Mouse (Mus musculus) G1E (cell line): ENCODE results near the gene Mllt3. TPM values are rescaled to one million over a fixed set of nuclear protein-coding genes. Genes with fewer than 3 reads are reported as not detected.

Source experiments
- ATAC-seq: 2 replicates; pipeline ENCODE4 v1.8.0; 2016; ENCODE audit warnings: mild to moderate bottlenecking; ENCODE audit not compliant: insufficient number of reproducible peaks, poor library complexity, low FRiP score, severe bottlenecking; ENCODE audit errors: extremely low read depth
- DNase-seq: peaks from one replicate; pipeline ENCODE4 v3.0.0; 2012; ENCODE audit warnings: low spot score
- H3K27me3 ChIP-seq: 2 replicates; pipeline ENCODE4 v1.6.1; 2012; ENCODE audit warnings: mild to moderate bottlenecking, low read length, inconsistent platforms; ENCODE audit not compliant: insufficient read depth
- H3K36me3 ChIP-seq: replicated peaks from 2 replicates; pipeline ENCODE3; 2012; ENCODE audit warnings: mild to moderate bottlenecking, inconsistent platforms
- H3K4me1 ChIP-seq: 2 replicates; pipeline ENCODE4 v1.6.1; 2012; ENCODE audit warnings: low read depth, low read length, inconsistent platforms, mixed read lengths; ENCODE audit not compliant: insufficient read depth
- H3K4me3 ChIP-seq: 2 replicates; pipeline ENCODE4 v1.5.1; 2012; ENCODE audit warnings: low read depth, mild to moderate bottlenecking, inconsistent platforms, low read length, moderate library complexity, mixed read lengths
- H3K9me3 ChIP-seq: replicated peaks from 2 replicates; pipeline ENCODE4 v1.6.1; 2012; ENCODE audit warnings: inconsistent platforms
- CTCF ChIP-seq: IDR thresholded peaks from 2 replicates; pipeline ENCODE4 v1.5.1; 2012; ENCODE audit warnings: low read depth, low read length, inconsistent platforms, mixed read lengths
- GATA1 ChIP-seq: IDR thresholded peaks from 2 replicates; pipeline ENCODE4 v1.6.1; 2012; ENCODE audit warnings: borderline replicate concordance, low read length, inconsistent platforms, mixed read lengths
- GATA2 ChIP-seq: IDR thresholded peaks from 2 replicates; pipeline ENCODE4 v1.6.1; 2012; ENCODE audit warnings: low read depth, low read length, inconsistent platforms, borderline replicate concordance
- POLR2AphosphoS5 ChIP-seq: IDR thresholded peaks from 2 replicates; pipeline ENCODE4 v1.6.1; 2012; ENCODE audit warnings: low read depth, low read length, inconsistent platforms; ENCODE audit not compliant: insufficient replicate concordance
- TAL1 ChIP-seq: conservative IDR thresholded peaks from 2 replicates; pipeline ENCODE4 v1.6.1; 2012; ENCODE audit warnings: low read depth, low read length, inconsistent platforms, mixed read lengths
- polyA plus RNA-seq: library from polyadenylated mRNA; stranded (reverse); fragments of >175 nt; gene quantifications from 2 replicates; pipeline ENCODE4 v1.2.3, GENCODE M21; 2012
- total RNA-seq, 2 experiments: library from RNA; stranded (forward) in 1 of 2; stranded (reverse) in 1 of 2; fragments of 200-1000 nt in 1 of 2; fragments of >200 nt in 1 of 2; fragmentation: Nextera tagmentation in 1 of 2; gene quantifications; 2 replicates each; pipeline ENCODE4 v1.2.3; 2014 to 2017

The Mllt3 gene
- total and polyA plus RNA-seq, 3 experiments: 10.6 to 123 (median 97.8) TPM

GRCm38 (mm10) chr4:87795261-87795660 is 237.9 kb downstream of the Mllt3 start:
- no peak overlapping the region for H3K4me3 ChIP-seq
- ATAC-seq (no peak), DNase-seq (no peak)
- TF ChIP-seq CTCF (0 out of 2 replicates have a peak, but pooled peaks have one; percentile 3), POLR2AphosphoS5 (no peak)
- no peaks in the 10 kb centered on the region for H3K9me3 ChIP-seq
- peaks cover 14% of the 10 kb centered on the region; the same call in 1 of the 2 replicates for H3K4me1 ChIP-seq
- H3K27me3 ChIP-seq: no peaks in the 10 kb centered on the region
- peaks cover 41% of the 10 kb centered on the region for H3K36me3 ChIP-seq

DNA sequence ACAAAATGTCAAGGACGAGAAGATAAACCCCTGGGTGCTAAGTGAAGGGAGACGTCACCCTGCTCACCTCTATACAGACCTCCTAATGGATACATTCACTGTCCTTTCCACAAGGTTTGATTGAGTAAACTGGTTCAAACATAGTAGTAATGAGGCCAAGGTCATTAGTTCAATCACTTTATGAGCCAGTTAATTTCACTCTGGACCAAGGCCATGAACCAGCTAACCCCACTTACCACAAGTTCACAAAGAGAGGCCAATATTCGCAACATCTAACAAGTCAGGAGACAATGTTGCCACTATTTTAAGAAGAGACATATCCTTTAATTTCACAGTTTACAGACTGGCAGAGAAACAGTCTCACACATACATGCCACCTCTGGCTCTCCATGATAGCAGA is 238.9 kb downstream of the Mllt3 start:
- no peaks in the 10 kb centered on the region for H3K27me3 ChIP-seq
- H3K4me3 ChIP-seq: no peak overlapping the region
- peaks cover 49% of the 10 kb centered on the region for H3K36me3 ChIP-seq
- DNase-seq (no peak), ATAC-seq (no peak)
- H3K9me3 ChIP-seq: no peaks in the 10 kb centered on the region
- H3K4me1 ChIP-seq: peaks cover 6% of the 10 kb centered on the region; the same call in 1 of the 2 replicates
- TF ChIP-seq GATA1: no peak
- no peak for TF ChIP-seq GATA2
- no peak for TF ChIP-seq CTCF
- no peak for TF ChIP-seq POLR2AphosphoS5
- TF ChIP-seq TAL1: no peak

DNA sequence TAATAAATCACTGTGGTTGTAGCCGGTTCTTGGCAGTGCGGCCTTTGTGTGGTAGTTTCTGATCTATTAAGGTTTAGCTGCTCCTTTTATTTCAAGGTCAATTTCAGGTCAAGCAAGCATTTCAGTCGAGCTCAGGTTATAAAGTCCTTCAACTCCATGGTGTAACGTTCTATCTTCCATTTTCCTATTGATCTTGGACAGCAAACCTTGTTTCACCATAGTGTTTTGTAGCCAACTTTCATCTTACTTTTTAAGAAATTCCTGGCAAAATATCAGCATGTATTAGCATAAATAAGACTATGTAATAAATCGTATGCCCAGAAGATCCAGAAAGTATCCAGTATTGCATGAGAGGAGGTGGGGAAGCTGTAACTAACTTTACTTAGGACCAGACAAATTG is 240.7 kb downstream of the Mllt3 start:
- TF ChIP-seq GATA2 (no peak), TAL1 (no peak), GATA1 (no peak), POLR2AphosphoS5 (no peak), CTCF (no peak)
- Histone ChIP-seq H3K27me3 (no peaks in the 10 kb centered on the region), H3K36me3 (peaks cover 62% of the 10 kb centered on the region)

GRCm38 (mm10) chr4:87789446-87789845 is 243.7 kb downstream of the Mllt3 start:
- Histone ChIP-seq H3K4me1 (no peaks in the 10 kb centered on the region; the same call in 1 of the 2 replicates), H3K4me3 (no peak overlapping the region), H3K9me3 (no peaks in the 10 kb centered on the region), H3K36me3 (peaks cover 67% of the 10 kb centered on the region), H3K27me3 (no peaks in the 10 kb centered on the region)
- no peak for TF ChIP-seq GATA2
- no peak for TF ChIP-seq CTCF
- no peak for TF ChIP-seq POLR2AphosphoS5
- TF ChIP-seq TAL1: no peak
- TF ChIP-seq GATA1: no peak
- no peak for ATAC-seq
- DNase-seq: no peak

More for the DNA sequence above, 240.7 kb downstream of the Mllt3 start:
- DNase-seq: no peak
- H3K4me1 ChIP-seq: peaks cover 6% of the 10 kb centered on the region; the same call in 1 of the 2 replicates
- H3K9me3 ChIP-seq: no peaks in the 10 kb centered on the region
- no peak overlapping the region for H3K4me3 ChIP-seq
- ATAC-seq: no peak

DNA sequence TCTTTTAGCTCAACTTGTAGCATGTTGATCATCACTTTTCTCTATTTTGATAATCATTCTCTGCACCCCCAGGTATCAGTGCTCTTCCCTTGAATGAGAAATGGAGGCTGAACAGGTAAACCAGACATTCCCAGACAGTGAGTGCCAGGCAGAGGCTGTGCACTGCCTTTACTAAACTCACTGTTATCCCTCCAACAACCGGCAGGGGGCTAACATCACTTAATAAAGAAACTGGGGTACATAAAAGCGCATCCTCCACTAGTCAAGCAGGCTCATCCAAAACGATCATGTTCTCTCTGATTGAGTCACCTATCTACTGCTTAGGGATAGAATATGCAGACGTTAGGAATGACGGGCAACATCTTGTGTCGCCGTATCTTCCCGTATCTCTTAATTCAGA is 244.5 kb downstream of the Mllt3 start:
- DNase-seq (peak; percentile 15), ATAC-seq (peak; percentile 54)
- H3K4me1 ChIP-seq: no peaks in the 10 kb centered on the region; the same call in 1 of the 2 replicates
- no peak overlapping the region for H3K4me3 ChIP-seq
- TF ChIP-seq POLR2AphosphoS5 (no peak), CTCF (peak; percentile 62)
- H3K9me3 ChIP-seq: no peaks in the 10 kb centered on the region
- no peaks in the 10 kb centered on the region for H3K27me3 ChIP-seq
- peaks cover 68% of the 10 kb centered on the region for H3K36me3 ChIP-seq

DNA sequence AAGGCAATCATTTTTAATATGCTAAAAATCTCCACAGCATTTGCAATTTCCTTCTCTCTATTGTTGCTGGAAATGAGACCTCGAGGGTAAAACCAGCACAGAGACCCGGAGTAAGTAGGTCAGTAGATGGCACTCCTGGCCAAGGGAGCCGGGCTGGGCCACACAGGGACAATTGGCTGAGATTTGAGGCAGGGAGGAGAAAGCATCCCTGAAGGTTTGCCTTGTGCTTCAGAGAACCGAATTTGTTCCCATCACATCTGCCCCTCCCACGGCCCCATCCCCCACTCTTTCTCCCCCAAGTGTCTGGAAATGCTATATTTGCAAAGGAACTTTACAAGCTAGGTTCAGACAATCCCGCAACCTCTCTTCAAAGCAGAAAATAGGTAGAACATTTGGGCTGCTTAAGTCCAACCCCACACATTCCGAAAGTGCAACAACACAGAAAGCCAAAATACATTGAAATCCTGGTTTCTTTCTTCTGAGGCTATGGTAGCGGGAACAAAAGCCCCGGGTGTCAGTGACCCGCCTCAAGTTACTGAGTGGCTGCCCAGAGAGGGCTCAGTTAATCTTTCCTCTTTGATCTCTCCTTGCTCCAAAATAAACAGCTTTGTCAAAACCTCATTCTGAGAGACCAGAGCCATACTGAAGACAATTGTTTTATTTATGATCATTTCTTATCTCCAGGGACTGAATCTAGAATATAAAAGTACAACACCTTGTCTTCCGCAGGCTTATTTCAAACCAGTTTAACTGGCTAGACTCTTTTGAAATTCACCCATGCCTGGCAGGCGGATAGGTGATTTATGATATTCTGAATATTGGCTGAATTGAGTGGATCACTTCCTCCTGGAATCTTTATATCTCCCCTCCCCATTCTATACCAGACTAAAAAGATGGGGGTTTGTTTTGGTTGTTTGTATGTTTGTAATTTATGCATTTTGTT is 247.8 kb downstream of the Mllt3 start:
- DNase-seq: no peak
- Histone ChIP-seq H3K9me3 (no peaks in the 10 kb centered on the region), H3K27me3 (no peaks in the 10 kb centered on the region), H3K4me1 (peaks cover 6% of the 10 kb centered on the region), H3K4me3 (no peak overlapping the region), H3K36me3 (peaks cover 66% of the 10 kb centered on the region)
- TF ChIP-seq GATA1: no peak
- no peak for TF ChIP-seq POLR2AphosphoS5
- no peak for TF ChIP-seq GATA2
- no peak for TF ChIP-seq TAL1
- no peak for TF ChIP-seq CTCF
- ATAC-seq: no peak

DNA sequence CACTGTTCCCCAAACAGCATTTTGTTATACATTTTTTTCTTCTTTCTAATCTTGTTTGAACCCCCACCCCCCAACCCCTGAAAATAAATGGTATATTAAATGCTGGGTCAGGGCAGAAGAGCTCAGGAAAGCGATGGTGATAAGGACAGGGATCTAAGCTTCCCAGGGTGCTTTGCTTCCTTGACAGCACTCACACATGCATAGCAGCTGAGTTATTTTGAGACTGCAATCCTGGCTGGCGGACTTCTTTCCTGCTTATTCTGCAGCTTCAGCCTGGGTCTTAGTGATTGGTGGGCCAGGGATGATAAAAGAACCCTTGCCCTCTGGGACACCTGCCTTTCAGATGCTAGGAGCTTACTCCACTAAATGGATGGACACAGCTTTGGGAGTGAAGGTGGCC is 249.4 kb downstream of the Mllt3 start:
- no peak for TF ChIP-seq POLR2AphosphoS5
- TF ChIP-seq TAL1: no peak
- no peak for TF ChIP-seq GATA2
- TF ChIP-seq CTCF: no peak
- TF ChIP-seq GATA1: no peak
- Histone ChIP-seq H3K9me3 (no peaks in the 10 kb centered on the region), H3K4me3 (no peak overlapping the region), H3K4me1 (peaks cover 6% of the 10 kb centered on the region), H3K27me3 (no peaks in the 10 kb centered on the region), H3K36me3 (peaks cover 67% of the 10 kb centered on the region)
- ATAC-seq (no peak), DNase-seq (no peak)
